Mouse (Mus musculus) mouse embryonic stem cell (cell line): ENCODE measurements around the gene Cytl1.

Experiments used
- in situ Hi-C, 2 experiments: fragments of 300-500 bp; cut with MboI; formaldehyde crosslinking; loops; 1 replicate in 1 of 2; 3 replicates in 1 of 2; pipeline ENCODE4 v1.14.3; 2019 to 2020; ENCODE audit warnings: low sequenced_read_pairs in 2 of 2, low pct_unique_long_range_greater_than_20kb in 1 of 2, mixed read lengths in 1 of 2; ENCODE audit not compliant: unreplicated experiment in 1 of 2

The Cytl1 gene

GRCm38 (mm10) chr5:37735224-37735623 lies at the start of gene Cytl1:
Cytl1 (plus strand) TSS chr5:37735519.
- in situ Hi-C loops: no loop called here

- in situ Hi-C loops: no loop called here
Observed at GRCm38 (mm10) chr5:37692759-37693158, 42.6 kb upstream of the Cytl1 start.

GRCm38 (mm10) chr5:37695773-37696172 lies 39.5 kb upstream of the Cytl1 start:
- in situ Hi-C loops: no loop called here

GRCm38 (mm10) chr5:37697286-37697685 lies 38.0 kb upstream of the Cytl1 start:
- in situ Hi-C loops: no loop called here

GRCm38 (mm10) chr5:37699757-37700156 lies 35.6 kb upstream of the Cytl1 start:
- in situ Hi-C loops: loop anchor here in 1 of 2 experiments (25.0 kb wide), 1 partner anchor 412 kb away; no protein-coding TSS in a partner anchor

- in situ Hi-C loops: loop anchor here in 1 of 2 experiments (25.0 kb wide), 1 partner anchor 418 kb away; no protein-coding TSS in a partner anchor
Observed at GRCm38 (mm10) chr5:37704962-37705361, 30.4 kb upstream of the Cytl1 start.

GRCm38 (mm10) chr5:37708124-37708523 lies 27.2 kb upstream of the Cytl1 start:
- in situ Hi-C loops: loop anchor here in 1 of 2 experiments (25.0 kb wide), 1 partner anchor 421 kb away; no protein-coding TSS in a partner anchor

- in situ Hi-C loops: loop anchor here in 1 of 2 experiments (25.0 kb wide), 1 partner anchor 422 kb away; no protein-coding TSS in a partner anchor
Observed at GRCm38 (mm10) chr5:37709257-37709904, 25.9 kb upstream of the Cytl1 start.

- in situ Hi-C loops: loop anchor here in 1 of 2 experiments (25.0 kb wide), 1 partner anchor 429 kb away; no protein-coding TSS in a partner anchor
Observed at GRCm38 (mm10) chr5:37716505-37717372, 18.6 kb upstream of the Cytl1 start, which contains the start of gene Stk32b. Stk32b (minus strand) TSS chr5:37717171.

- in situ Hi-C loops: loop anchor here in 1 of 2 experiments (25.0 kb wide), 1 partner anchor 430 kb away; no protein-coding TSS in a partner anchor
Observed at GRCm38 (mm10) chr5:37717384-37717963, 17.8 kb upstream of the Cytl1 start.

GRCm38 (mm10) chr5:37720670-37721069 lies 14.6 kb upstream of the Cytl1 start:
- in situ Hi-C loops: loop anchor here in 1 of 2 experiments (25.0 kb wide), 1 partner anchor 433 kb away; no protein-coding TSS in a partner anchor

- in situ Hi-C loops: no loop called here
Observed at GRCm38 (mm10) chr5:37725220-37725886, 10.0 kb upstream of the Cytl1 start.

- in situ Hi-C loops: no loop called here
Observed at GRCm38 (mm10) chr5:37730781-37731180, 4.5 kb upstream of the Cytl1 start.

GRCm38 (mm10) chr5:37736213-37736612 lies 894 bp downstream of the Cytl1 start:
- in situ Hi-C loops: no loop called here

GRCm38 (mm10) chr5:37743889-37744707 lies 8.8 kb downstream of the Cytl1 start:
- in situ Hi-C loops: no loop called here

GRCm38 (mm10) chr5:37752027-37752967 lies 17.0 kb downstream of the Cytl1 start:
- in situ Hi-C loops: no loop called here
